Mouse (Mus musculus) myocyte (in vitro differentiated cells): ENCODE measurements at regions not wholly inside any gene's neighbourhood (a gene's known extent, or its start where the extent isn't known, plus 50 kb on each side); places are given as distances from the start of the nearest gene placed in this dataset.

Experiments used
- CEBPB ChIP-seq: IDR thresholded peaks from 2 replicates; pipeline ENCODE4 v1.6.1; 2011; ENCODE audit warnings: mild to moderate bottlenecking, moderate library complexity; ENCODE audit not compliant: poor library complexity, insufficient read depth, severe bottlenecking
- POLR2A ChIP-seq: IDR thresholded peaks from one replicate; pipeline ENCODE4 v1.6.1; 2011; ENCODE audit warnings: low read depth, mild to moderate bottlenecking, control low read depth, moderate library complexity; ENCODE audit not compliant: insufficient read length

DNA sequence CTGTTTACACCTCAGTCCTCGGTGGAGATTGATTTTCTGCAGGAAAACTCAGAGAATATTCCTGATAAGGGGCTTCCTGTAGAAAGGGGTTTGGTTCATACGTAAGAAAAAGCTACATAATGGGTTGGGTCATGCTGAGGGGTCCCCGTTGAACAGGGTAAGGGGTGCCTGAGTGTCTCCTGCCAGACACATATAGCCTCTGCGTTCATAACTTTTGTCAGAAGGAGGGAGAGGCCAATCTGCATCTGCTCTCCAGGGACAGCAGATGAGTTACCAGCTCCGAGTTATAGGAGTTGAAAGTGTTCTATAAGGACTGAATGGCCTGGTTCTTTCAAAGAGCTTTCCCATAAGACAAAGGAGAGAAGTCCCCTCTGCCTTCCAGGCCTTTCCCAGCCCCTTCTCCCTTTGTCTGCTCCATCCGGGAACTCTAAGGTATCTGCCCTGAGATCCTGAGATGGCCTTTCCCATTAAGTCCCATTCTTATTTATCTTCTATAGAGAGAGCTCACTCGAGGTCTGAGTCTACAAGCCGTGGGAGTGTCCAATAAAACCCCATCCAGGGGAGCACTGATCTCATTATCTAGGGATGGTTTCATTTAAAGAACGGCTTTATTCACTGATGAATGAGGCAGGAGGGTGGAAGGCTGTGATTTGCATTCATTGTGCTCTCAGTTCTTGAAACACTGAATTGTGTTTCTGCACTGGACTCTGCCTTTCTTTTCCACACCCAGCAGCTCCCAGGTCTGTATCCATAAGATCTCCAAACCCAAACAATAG is 240.0 kb upstream of the Thbs1 start:
- no peak for TF ChIP-seq POLR2A
- TF ChIP-seq CEBPB: no peak
